Mouse (Mus musculus) thymus, postnatal 36 days (tissue): ENCODE measurements at regions not wholly inside any gene's neighbourhood (a gene's known extent, or its start where the extent isn't known, plus 50 kb on each side); places are given as distances from the start of the nearest gene placed in this dataset.

Experiments used
- DNase-seq, 2 experiments: peaks; one replicate each; pipeline ENCODE4 v3.0.0; 2022; ENCODE audit warnings: mixed read lengths in 2 of 2

- no peak for DNase-seq
Measured at GRCm38 (mm10) chr10:17212551-17213309, 510.3 kb upstream of the Cited2 start.

- no peak for DNase-seq
Measured at GRCm38 (mm10) chr10:17213310-17214064, 509.5 kb upstream of the Cited2 start.

- no peak for DNase-seq
Measured at GRCm38 (mm10) chr10:17214065-17214440, 509.0 kb upstream of the Cited2 start.

GRCm38 (mm10) chr10:17215029-17215428 is 508.0 kb upstream of the Cited2 start:
- DNase-seq = no peak

GRCm38 (mm10) chr10:17221495-17221894 is 501.5 kb upstream of the Cited2 start:
- no peak for DNase-seq

- DNase-seq = no peak
Measured at GRCm38 (mm10) chr10:17225727-17226126, 497.3 kb upstream of the Cited2 start.

- no peak for DNase-seq
Measured at GRCm38 (mm10) chr10:17230040-17230818, 492.8 kb upstream of the Cited2 start.

GRCm38 (mm10) chr10:17235955-17236650 is 486.9 kb upstream of the Cited2 start:
- DNase-seq = no peak

GRCm38 (mm10) chr10:17236761-17237160 is 486.3 kb upstream of the Cited2 start:
- DNase-seq = no peak

GRCm38 (mm10) chr10:17237463-17237862 is 485.6 kb upstream of the Cited2 start:
- DNase-seq = no peak

- DNase-seq = no peak
Measured at GRCm38 (mm10) chr10:17237918-17238850, 484.8 kb upstream of the Cited2 start.

GRCm38 (mm10) chr10:17248270-17248669 is 474.7 kb upstream of the Cited2 start:
- DNase-seq = no peak

GRCm38 (mm10) chr10:17253040-17253439 is 470.0 kb upstream of the Cited2 start:
- DNase-seq = no peak

GRCm38 (mm10) chr10:17260154-17260553 is 462.9 kb upstream of the Cited2 start:
- no peak for DNase-seq

GRCm38 (mm10) chr10:17260615-17261014 is 462.4 kb upstream of the Cited2 start:
- DNase-seq = no peak

- DNase-seq = no peak
Measured at GRCm38 (mm10) chr10:17261192-17261824, 461.7 kb upstream of the Cited2 start.

- DNase-seq = no peak
Measured at GRCm38 (mm10) chr10:17261825-17262205, 461.2 kb upstream of the Cited2 start.

GRCm38 (mm10) chr10:17272646-17273045 is 450.4 kb upstream of the Cited2 start:
- DNase-seq = no peak

GRCm38 (mm10) chr10:17273855-17274254 is 449.2 kb upstream of the Cited2 start:
- DNase-seq = no peak

- DNase-seq = no peak
Measured at GRCm38 (mm10) chr10:17275214-17275613, 447.8 kb upstream of the Cited2 start.

GRCm38 (mm10) chr10:17277911-17278310 is 445.1 kb upstream of the Cited2 start:
- DNase-seq = no peak
